Mouse (Mus musculus) kidney, postnatal 14 days (tissue): ENCODE data around the gene 1700001C19Rik.
A peak's percentile ranks its signal among the peaks of the same experiment; 100 is the strongest.
"Not testable (repeated sequence)": the region's sequence is repeated elsewhere in the genome, so short reads cannot be mapped to it uniquely, and the experiment has no call there.

ENCODE experiments used
- DNase-seq: peaks from one replicate; pipeline ENCODE4 v3.0.0; 2022; ENCODE audit warnings: mixed read lengths

1700001C19Rik gene

DNA sequence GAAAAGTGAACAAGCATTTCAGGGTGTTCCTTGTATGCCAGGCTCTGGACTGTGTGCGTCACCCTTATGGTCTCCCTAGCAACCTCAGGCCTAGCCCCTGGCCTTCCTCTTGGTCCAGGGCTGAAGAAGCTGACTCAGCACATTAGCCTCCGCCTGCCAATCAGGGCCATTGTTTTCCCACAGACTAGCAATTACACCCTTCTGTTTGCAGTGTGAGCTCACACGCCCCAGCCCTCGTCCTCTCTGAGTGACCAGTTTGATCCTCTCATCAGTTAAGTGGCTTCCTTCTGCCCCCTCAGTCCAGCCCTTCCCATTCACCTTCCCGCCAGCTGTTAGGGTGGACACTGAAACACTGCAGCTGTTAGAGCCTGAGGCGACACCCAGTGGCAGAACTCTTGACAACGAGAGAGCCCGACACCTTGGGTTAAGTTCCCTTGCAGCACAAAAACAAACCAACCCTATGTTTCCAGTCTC, 8.3 kb downstream of the 1700001C19Rik start:
- peak; percentile 62 for DNase-seq

DNA sequence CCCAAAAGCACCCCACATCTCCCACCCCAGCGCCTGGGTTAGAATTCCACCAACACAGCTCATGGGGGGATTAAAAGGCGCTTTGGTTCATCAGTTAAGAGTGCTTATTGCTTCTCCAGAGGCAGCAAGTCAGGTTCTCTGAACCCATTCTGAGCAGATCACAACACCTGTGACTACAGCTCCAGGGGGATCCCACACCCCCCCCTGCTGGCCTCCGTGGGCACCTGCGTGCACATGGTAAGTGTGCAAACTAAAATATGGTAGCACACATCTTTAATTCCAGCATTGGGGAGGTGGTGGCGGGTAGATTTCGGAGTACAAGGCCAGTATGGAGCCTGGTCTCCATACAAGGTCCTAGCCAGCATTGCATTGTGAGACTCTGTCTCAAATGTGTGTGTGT, 9.9 kb downstream of the 1700001C19Rik start:
- DNase-seq, result no peak

DNA sequence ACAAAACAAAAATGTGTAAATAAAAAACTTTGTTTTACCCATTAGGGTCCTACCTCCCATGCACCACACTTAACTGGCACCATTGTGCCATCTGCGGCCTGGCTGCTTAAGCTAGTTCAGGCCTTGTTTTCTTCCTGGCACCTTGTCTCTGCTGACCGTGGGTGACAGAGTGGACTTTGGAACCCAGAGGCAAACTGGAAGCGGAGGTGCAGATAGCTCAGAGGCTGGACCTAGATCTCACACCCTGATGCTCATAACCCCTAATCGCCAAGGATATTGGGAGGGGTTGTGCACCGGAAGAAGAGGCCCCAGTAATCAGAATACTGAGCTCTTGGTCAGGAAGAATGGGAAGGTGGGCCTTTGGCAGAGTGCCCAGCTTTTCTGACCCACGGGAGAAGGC, 13.0 kb downstream of the 1700001C19Rik start:
- DNase-seq, result no peak

DNA sequence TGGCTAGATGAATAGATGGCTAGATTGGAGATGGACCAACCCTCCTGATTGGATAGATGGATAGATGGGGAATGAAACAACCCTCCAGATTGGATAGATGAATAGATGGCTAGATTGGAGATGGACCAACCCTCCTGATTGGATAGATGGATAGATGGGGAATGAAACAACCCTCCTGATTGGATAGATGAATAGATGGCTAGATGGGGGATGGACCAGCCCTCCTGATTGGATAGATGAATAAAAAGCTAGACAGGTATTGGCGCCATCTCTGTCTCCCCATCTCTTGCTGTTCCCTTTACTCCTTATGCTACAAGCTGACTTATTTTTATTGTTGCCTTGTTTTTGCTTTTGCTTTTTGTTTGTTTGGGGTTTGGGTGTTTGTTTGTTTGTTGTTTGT, 14.6 kb downstream of the 1700001C19Rik start:
- not testable (repeated sequence) for DNase-seq

DNA sequence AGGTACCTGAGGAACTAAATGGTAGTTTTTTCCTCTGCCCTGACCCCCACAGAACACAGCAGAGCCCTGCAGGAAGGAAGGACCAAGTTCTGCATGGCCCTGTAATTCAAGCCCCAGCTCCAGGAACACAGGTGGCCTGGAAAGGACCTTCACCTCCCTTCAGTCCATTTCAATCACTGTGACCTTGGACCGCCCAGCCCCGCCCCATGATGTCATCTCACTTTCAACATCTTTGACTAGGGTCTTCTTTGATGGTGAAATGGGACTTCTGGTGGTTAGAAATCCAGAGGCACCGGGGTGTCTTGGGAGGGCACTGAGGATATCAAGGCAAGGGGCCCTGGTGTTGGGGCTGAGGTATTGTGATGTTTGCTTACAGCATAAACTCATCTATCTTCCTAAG, 15.6 kb downstream of the 1700001C19Rik start:
- DNase-seq, result no peak

DNA sequence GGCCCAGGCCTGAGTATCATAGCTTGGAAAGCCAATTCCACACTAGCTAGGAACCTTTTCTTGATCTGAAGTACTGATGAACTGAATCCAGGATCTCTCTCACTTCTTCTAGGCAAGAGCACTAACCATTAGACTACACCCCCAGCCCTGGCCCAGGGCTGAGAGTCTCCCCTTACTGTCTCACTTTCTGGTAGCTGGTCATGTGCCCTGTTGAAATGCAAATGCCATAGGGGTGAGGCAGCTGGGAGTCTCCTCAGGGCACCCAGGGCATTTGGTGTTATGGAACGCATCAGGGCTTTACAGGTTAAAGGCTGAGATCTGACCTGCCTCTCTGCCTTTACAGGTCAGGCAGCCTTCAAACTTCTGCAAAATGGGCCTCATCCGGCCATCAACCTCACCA, 17.0 kb downstream of the 1700001C19Rik start:
- DNase-seq, result no peak

DNA sequence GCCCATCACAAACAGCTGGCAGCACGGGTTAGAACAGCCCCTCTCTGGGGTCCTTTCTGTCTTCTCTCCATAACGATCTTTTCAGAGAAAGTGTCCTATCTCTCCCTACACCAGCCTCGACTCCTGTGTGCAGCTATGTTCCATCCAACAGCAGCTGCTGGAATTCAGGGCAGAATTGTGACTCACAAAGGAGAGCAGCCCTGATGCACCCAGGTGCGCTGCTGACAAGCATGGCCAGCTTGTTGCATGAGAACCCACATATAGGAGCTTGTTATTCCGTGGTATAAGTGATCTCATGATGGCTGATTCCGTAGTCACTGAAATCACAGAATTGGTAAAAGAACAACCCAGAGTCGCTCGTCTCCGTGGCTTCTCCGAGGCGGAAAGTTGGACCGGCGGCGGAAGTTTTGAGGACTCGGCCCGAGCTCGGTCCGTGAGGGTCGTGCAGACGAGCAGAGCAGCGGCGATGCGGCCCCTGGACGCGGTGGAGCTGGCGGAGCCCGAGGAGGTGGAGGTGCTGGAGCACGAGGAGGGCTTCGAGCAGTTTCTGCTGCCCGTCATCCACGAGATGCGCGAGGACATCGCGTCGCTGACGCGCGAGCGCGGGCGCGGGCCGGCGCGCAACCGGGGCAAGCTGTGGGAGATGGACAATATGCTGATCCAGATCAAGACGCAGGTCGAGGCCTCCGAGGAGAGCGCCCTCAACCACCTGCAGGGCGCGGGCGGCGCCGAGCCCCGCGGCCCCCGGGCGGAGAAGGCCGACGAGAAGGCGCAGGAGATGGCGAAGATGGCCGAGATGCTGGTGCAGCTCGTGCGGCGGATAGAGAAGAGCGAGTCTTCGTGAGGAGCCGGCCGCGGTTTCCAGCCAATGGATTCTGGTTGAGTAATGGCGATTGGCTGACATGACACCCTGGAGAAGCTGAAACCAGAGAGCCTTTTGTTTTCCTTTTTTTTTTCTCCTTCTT, 27.0 kb downstream of the 1700001C19Rik start:
- peak; percentile 12 for DNase-seq

DNA sequence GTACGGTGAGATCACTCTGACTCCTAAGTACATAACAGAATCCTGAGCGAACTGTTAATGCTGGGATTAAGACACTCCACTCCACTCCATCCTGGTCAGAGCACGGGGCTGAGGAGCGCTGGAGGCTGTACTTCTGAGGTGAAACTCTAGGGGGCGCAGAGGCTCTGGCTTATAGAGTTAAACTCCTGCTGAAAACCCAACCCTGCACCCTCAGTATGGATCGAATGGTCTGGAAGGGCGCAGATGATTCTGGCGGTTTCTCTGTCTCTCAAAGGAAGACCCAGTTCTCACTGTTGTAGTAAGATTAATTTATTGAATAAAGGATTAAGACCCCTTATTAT, 28.6 kb downstream of the 1700001C19Rik start:
- peak; percentile 67 for DNase-seq

DNA sequence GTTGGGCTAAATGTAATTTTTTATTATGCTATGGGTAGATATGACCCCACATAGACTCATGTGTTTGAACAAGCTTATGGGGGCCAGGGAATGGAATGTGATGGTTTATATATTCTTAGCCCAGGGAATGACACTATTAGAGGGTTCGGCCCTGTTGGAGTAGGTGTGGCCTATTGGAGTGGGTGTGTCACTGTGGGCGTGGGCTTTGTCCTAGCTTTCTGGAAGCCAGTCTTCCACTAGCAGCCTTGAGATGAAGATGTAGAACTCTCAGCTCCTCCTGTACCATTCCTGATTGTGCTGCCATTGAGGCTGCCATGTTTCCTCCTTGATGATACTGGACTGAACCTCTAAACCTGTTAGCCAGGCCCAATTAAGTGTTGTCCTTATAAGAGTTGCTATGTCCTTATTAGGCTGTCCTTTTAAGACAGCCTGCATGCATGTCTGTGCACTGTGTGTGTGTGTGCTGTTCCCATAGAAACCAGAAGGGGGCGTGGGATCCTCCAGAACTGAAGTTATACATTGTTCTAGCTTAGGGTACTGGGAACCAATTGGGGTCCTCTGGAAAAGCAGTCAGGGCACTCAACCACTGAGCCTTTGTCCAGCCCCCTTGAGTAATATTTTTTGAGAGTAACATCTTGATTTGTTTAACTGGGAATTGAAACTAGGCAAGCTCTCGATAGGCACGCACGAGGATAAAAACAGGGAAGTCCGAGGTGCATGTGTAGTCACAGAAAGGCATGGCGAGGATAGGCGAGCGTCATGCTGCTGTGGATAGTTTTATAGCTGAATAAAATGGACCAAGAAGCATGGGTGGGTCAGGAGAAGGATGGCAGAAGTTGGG, 29.2 kb downstream of the 1700001C19Rik start:
- no peak for DNase-seq

DNA sequence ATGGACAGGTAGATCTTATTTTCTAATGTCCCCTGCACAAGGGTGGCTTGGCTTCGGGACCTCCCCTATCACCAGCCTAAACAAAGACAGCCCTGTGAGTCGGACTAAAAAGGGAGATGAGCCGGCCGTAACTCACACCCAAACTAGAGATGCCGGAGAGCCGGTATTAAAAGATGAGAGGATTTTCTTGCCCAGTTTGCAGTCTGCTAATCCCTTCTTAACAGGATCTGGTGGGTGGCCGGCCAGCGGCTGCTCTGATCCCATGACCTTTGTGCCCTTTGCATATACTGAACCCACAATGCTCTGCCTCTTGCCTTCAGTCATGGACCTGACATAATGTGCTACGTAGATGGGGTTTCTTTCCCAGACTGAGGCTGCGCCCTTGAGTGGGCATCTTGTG, 36.7 kb downstream of the 1700001C19Rik start, which contains the start of gene Guca1a:
Gene Guca1a, minus strand, starts transcription at position 134 of the 400 bp plus-strand sequence.
- DNase-seq, result no peak

DNA sequence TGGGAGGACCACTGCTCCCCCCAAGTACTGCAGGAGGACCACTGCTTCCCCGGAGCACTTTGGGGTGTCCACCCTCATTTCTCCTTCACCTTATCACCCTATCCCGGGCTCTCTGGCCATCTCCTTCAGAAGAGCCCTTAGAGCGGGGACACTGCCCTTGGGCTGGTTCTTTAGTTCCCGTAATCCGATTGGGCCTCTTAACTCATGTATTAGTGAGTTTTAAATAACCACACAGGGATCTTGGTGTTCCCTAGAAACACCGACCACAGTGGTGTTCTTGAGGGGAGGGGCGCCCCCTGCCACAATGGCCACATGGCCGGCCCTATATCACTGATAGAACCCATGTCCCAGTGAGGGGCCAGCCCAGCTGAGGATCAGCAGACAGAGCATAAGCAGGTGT, 38.1 kb downstream of the 1700001C19Rik start:
- no peak for DNase-seq

DNA sequence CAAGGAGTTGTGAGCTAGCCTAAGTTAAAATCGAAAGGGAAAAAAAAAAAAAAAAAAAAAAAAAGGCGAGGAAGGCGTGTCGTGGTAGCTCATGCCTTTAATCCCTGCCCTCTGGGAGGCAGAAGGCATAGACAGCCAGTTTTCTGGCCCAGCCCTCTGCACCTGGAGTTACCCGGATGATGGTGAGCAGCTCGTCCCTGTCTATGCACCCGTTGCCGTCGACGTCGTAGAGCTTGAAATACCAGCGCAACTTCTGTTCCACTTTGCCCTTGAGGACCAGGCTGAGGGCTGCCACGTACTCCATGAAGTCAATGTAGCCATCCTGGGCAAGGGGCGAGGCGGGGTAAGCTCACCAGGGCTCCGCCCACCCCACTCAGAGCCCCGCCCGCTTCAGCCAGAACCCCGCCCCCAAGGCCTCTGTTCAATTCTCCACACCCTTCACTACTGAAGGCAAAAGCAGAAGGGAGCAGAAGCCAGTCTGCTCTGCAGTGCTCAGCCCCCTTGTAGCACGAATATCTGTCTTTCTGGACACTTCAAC, 41.7 kb downstream of the 1700001C19Rik start:
- DNase-seq, result peak; percentile 61

DNA sequence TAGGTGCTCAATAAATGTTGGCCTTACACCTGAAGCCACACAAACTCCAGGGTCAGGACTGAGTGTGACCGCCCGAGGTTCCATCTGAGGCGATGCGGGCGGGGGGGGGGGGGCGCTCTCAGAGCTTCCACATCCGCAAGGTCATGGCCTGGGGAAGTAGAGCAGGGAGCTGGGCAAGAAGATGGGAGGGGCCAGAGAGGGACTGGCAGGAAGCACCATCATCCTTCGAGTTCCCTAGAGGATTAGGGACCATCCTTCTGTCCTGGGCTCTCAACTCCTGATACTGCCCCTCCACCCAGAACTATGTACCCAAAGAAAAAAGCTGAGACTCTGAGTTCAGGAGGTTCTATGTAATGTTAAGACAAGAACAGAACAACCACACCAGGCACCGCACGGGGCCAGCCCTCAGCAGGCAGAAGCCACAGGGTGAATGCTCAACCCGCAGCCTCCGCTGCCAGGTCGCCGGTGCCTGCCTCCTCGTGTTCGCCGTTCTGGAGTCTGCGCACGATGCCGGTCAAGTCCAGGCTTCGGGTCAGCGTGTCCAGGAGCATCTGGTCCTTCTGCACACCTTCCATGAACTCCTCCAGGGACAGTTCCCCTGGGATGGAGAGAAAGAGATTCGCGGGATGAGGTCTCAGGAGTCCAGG, 42.8 kb downstream of the 1700001C19Rik start:
- DNase-seq, result peak; percentile 36

DNA sequence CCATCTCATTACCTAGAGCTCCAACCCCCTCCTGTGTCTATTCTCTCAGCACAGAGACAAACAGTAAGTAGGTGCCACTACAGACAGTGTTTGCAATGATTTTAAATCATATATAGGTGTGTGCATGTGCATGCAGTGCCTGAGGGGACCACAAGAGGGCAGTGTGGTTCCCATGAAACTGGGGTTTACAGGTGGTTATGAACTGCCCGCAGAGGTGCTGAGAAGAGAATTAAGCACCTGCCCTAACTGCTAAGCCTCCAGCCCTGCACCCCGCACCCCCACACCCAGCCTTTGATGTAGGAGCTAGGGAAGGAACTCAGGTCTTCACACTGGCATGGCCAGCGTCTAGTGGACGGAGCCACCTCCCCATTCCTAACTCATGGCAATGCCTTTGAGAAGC, 50.5 kb downstream of the 1700001C19Rik start:
- peak; percentile 52 for DNase-seq

DNA sequence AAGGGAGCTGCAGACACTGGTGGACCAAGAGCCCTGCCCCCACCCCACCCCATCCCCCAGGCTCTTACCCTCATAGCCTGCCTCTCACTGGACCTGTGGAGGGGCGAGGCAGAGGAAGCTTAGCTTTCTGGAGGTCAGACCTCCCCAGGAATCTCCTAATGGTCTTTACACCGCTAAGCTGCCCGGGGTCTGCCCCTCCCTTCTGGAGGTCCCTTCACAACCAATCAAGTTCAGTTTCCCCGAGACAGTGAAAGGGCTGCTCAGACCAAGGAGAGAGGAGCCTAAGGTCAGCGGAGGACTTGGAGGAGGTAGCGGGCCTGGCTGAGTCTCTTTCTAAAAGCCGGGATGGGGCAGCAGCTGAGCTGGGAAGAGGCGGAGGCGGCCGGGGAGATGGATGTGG, 52.0 kb downstream of the 1700001C19Rik start, which contains the start of gene Guca1b:
Gene Guca1b, plus strand, starts transcription at position 249 of the 400 bp plus-strand sequence.
- DNase-seq, result no peak

DNA sequence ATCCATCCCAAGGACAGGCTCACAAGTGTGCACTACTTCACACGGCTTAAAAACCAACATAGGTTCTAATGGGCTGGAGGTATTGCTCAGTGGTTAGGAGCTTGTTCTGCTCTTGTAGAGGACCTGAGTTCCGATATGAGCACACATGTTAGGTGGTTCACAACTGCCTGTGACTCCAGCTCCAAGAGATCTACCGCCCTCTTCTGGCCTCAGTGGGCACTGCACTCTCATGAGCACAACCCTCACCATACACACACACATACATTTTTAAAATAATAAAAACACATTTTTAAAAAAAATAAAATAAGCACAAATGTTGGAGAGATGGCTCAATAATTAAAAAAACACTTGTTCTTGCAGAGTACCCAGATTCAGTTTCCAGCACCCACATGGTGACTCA, 53.1 kb downstream of the 1700001C19Rik start:
- no peak for DNase-seq

DNA sequence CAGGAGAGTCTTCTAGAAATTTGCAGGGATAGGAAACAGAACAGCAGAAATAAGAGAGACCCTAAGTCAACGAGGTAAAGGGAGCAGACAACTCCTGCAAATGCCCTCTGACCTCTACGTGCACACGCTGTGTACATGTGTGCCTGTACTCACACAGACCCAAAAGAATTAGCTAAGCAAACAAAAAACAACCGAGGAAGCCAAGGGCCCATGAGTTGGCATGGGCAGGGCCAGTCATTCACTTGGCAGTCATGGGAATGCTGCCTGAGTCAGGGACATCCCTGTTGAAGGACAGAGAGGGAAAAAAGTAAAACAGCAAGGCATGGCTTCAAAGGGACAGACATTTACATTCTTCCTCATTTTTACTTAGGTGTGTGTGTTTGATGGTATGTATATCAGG, 53.9 kb downstream of the 1700001C19Rik start:
- DNase-seq, result no peak

DNA sequence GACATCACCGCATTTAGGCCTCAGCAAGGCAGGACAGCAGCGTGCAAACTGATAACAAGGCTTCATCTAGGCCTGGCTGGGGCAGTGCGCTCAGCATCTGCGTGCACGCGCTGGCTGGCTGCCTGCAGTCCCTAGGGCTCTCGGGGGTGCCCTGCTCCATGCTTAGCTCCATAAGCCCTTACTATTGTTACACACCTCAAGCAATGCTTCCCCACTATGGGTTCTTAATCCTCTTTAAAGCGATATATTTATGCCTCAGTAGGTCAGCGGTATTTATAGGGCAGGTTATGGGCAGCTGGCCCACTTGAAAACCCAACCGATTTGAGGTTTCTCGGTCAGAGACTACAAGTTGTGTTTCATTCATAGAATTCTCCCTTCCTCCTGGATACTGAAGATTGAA, 55.3 kb downstream of the 1700001C19Rik start:
- DNase-seq, result no peak

DNA sequence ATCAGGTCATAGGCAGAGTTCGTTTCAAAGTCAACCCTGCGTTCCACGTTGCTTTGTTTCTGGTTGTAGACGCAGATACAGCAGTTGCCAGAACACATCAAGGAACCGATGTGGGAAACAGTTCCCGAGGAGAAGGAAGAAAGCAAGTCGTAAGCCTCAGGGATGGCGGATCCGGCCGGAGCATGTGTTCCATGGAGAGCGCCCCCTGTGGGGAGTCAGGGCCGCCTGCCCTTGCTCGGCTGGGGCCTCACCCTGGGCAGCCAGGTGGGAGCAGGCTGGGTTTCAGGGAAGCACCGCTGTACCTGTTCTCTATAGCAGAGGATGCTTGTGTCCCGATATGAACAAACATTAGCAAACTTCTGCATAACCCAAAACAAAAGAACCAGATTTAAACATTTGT, 59.0 kb downstream of the 1700001C19Rik start:
- no peak for DNase-seq

DNA sequence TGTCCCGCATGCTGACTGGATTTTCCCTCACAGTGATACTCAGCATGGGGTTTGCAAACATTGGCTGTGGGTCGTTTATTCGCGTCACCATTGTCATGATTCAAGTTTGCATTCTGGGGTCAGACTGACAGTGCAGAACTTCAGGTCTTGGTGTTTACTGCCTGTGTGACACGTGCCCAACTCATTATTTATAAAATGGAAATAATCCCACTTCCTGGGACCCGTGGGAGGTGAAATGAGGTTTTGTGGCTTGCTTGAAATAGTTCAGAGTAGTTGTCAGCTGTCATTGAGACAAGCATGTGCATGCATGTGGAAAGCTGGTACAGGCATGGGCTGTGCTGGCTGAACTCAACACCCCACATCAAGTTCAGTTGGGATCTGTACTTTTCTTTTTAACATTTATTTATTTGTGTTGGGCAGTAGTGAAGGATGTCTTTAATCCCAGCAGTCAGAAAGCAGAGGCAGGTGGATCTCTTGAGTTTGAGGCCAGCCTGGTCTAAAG, 60.3 kb downstream of the 1700001C19Rik start:
- no peak for DNase-seq

DNA sequence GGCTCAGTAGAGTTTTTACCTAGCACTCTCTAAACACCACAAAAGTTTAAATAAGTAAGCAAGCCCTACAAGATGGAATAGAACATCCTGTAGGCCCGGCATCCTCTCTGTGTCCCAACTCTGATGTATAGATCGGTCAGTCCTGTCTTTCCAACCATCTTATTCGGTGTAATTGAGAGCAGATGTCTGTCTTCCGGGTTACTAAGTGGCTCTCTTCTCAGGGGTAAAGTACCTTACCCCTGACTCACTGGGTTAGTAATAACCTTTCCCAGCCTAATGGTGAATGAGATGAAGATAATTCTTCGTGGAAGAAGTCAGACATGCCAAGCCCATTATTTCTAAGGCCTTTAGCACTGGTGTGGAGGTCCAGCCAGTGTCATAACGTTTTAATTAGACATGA, 63.2 kb downstream of the 1700001C19Rik start:
- no peak for DNase-seq

DNA sequence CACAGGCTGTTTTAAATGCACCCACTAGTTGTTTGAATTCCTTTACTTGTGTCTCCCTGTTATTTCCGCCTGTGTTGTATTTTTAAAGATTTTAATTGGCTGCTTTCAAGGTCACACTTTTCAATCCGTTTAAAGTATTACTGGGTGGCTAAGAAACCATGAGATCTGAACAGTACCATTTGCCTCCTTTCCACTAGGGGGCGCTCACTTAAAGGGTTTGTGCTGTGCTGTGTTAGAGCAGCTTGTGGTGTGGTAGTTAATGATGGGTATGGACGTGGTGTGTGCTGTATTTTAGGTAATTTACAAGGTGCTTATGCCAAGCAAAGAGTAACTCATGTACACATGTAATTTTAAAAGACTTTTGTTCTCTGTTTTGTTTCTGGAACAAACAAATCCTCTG, 65.7 kb downstream of the 1700001C19Rik start:
- peak; percentile 79 for DNase-seq

DNA sequence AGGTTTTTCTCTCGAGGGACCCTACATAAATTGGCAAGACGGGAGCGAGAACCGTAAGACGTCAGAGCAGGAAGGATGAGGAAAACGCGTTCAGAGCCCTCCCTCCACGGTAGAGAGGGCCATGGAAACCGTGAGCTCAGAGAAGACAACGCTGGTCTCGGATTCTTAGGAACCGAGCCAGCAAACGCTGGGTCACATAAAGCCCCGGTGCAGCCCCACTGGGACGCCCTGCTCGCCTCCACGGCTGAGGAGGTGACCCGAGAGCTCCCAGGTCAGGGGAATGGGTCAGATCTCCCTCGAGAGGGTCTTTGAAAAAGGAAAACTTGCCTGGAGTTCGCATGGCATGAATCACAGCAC, 68.1 kb downstream of the 1700001C19Rik start:
- no peak for DNase-seq
